Mouse (Mus musculus): Measurements from ENCODE around the gene Jmjd8.

- no peak for TF ChIP-seq CTCF (IDR thresholded peaks at IDR 0.05; ENCODE audit: extremely low read depth, insufficient read length, insufficient replicate concordance, low read depth, low read length)
- TF ChIP-seq POLR2A (IDR thresholded peaks at IDR 0.05; ENCODE audit: low read depth, low read length): no peak
Measured at GRCm38 (mm10) chr17:25833961-25834594, 5.4 kb downstream of the Jmjd8 start.

All from small intestine, adult 2 months (tissue).